Mouse (Mus musculus): ENCODE data around the gene Phldb1.
A peak's percentile ranks its signal among the peaks of the same experiment; 100 is the strongest.

Gene Phldb1

DNA sequence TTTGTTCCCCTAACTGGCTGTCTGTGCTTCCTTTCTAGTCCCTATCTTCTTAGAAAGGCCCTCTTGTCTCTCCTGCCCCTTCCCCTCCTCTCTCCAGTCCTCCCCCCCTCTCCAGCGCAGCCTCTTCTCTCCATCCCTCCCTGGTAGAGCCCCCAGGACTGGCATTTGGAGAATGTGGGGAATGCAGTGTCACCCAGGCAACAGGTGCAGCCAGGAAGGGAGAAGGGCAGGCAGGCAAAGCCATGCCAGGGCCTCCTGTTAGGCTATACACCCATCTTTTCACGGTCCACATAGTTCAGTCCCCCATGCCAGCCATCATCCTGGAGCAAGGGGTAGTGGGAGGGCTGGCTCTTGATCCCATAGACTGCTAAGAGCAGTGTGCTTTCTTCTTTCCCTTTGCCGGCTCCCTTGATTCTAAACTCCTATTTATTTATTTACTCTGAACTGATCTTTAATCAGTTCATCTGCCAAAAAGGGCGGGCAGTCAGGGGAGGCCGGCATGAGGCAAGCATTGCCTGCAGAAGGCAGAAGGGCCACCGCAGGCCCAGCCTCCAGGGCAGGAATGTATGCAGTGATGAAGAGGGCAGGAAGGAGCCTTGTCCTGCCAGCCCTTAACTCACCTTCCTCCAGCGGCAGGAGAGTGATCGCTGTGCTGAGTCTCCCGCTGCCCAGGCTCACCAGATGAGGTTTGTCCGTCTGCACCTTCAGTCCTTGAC lies 8.4 kb downstream of the Phldb1 start:
- DNase-seq = no peak

DNA sequence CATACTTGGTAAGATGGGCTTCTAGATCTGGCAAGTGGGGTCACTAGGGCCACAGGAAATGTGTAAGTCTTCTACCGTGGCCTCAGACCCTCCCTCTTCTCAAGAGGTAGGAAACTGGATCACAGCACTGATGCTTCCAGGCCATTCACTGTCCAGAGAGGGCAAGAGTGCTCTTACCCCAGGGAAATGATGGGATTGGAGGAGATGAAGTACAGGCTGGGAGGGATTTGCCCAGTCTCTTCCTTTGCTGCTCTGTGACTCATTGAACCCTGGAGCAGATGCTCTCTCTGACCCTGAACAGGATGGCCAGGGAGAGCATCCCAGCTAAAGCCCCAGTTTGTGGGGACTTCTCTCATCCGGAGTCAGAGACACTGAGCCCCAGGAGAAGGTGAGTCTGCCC lies 10.3 kb downstream of the Phldb1 start:
- no peak for DNase-seq

DNA sequence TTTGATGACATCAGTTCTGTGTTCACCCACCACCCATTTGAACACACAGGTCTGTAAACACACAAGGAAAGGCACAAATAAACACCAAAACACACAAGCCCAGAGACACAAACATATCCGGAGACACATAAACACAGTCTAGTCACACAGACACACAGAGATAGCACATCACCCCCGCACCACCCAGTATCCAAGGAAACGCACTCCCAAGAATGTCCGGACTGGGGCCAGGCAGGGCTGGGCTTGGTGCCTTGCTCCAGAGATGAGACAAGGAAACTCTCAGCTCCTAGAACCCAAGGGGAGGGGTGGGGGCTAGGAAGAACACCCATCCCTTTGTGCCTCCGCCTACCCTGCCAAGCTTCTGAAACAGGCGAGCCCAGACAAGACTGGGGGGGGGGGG lies 10.8 kb downstream of the Phldb1 start:
- no peak for DNase-seq

DNA sequence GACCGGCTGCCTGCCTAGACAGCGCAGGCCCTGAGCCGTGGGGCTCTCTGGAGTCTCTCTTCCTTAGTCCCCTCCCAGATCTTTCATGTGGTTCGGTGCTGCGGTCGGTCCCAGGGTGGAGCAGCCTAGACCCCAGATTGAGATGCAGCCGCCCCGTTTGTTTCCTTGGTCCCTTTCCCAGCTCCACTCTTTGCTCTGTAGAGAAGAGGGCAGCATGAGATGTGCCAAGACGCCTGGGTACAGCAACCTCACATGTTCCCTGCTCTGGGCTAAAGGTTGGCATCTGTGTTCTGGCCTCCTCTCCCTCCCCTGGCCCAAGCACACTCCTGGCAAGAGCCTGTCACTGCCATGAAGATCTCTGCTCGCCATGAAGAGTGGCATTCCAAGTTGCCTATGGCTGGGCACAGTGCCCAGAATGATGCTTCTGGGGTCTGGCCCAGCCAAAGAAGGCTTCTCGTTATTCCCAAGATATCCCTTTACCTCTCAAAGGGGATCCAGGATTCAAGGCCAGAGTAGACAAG lies 11.4 kb downstream of the Phldb1 start:
- DNase-seq = no peak

DNA sequence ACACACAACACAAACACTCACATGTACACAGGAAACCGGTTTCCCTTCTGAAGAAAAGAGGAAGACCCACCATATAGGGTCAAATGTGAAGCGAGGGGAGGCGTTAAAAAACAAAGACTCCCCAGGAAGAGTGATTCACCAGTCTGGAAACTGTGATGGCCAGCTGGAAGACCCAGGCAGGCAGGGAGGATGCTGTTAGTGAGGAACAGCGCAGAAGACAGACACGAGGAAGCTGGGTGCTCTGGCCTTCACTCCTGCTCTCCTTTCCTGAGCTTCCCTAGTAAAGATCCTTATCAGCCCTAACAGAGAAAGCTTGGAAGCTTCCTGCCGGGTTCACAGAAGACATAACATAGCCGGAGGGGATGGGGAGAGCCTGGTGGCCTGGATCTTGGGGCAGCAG lies 12.0 kb downstream of the Phldb1 start:
- no peak for DNase-seq

DNA sequence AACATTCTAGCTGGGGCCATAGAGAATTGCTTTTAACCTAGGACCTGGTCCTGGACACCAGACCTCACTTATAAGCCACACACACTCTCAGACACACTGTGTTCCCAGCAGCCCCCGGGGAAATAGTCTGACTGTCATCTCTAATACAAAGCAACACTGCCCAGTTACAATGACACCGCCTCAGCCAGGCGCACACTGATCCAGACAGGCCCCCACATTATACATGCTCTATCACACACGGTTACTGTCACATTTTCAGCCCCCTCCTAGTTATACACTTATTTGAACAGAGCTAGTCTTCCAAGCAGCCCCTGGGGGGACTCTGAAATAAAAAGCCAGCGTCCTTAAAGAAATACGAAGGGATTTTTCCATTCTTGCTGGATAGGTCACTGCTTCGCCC lies 12.4 kb downstream of the Phldb1 start:
- DNase-seq = no peak

DNA sequence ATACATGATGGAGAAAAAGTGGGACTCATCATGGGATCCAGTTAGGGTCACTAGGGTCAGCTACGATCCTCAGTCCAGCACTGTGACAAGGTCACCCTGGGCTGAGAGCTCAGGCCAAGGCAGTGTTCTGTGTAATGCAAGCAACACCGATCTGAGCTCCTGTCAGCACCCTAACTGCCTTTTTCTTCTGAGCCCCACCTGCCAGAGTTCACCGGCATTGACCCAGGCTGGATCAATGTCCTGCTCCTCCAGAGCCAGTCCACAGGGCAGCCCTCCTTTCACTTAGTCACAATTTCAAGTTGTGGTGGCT lies 13.2 kb downstream of the Phldb1 start:
- DNase-seq = no peak

DNA sequence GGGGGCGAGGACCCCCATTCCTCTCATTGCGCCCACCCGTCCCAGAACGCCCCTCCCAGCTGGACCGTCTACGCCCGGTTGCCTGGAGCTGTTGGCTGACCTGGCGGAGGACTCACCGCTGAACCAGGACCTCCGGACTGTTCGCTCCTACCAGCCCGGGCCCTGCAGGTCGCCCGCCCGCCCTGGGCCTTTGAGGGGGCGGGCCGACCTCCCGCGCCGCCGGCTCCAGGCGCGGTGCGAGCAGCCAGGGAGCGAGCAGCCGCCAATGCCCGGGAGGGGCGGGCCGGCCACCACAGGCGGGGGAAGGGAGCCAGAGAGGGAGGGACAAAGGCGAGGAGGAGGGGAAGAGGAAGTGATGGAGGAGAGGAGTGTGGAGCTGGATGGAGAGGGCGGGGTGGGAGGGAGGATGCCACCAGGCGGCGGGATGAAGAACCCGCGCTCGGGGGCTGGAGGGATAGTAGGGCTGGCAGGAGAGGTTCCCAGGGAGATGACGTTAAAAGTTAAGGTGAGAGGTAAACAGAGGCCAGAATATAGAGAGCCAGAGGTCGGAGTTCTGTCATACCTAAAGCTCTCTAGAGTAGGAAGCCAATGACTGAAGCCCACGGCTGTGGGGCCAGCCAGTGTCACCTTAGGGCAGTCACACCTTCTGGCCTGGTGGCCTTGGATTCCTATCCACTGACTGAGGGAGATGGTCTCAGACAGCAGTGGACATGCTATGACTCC lies 13.7 kb downstream of the Phldb1 start:
- peak; percentile 86 to 93 for DNase-seq

DNA sequence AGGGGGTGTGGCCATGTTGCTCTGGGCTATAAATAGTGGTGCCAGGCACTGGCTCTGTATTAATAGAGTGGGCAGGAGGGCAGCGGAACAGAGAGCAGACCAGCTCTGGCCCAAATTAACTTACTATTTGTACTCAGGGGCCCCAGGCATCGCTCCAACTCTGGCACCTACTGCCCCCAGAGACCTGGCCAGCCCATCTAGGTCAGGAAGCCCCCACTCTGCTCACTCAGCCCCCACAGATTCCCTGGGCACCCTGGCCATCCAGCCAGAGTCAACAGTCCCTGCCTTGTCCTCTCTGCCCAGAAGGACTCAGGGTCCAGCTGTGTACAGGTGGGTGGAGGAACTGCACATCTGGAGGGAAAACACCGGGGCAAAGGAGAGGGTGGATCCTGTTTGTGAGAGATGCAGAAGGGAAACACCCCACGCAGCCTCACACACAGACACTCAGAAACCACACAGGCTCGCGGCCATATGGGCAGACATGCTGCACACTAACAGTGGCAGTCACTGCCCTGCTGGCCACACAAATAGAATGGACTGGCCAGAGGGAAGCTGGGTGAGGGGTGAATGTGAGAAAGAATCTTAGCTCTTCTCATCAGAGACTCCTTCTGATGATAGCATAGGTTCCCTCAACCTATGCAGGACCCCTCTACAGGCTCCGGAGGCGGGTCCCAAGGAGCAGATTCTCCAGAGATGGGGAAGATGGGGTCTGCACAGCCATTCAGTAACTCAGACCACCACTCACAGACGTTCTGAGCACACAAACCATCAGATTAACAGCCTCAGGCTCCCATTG lies 14.4 kb downstream of the Phldb1 start:
- DNase-seq = peak; percentile 62 to 68

DNA sequence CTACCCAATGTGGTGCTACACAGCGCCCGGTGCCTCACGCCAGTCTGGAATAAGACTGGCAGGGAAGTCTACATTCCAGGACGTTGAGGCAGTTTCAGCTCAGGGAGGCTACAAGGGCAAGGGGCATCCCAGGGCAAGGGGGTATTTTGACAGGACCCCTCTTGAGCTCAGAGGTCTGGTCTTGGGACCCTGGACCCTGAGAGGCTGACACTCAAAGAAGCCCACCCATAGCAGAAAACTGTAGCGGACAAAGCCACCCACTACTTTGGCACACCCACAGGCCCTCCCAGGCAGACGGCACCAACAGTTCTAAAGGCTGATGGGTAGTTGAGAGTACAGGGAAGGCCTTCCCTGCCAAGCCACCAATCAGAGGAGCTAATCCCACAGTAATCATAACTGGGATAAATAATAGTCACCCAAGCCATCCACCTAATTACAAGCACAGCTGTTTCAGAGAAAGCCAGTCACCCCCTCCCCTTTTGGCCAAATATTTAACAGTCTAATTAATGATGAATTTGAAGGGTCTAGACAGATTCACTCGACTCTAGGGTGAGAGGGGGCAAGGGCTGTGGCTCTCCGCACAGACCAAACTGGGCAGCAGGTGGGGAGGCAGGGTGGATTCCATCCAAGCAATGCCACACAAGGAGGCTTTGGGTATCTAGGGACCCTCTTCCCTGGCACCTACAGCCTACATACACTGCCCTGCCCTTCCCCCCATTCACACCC lies 15.2 kb downstream of the Phldb1 start:
- DNase-seq = no peak

DNA sequence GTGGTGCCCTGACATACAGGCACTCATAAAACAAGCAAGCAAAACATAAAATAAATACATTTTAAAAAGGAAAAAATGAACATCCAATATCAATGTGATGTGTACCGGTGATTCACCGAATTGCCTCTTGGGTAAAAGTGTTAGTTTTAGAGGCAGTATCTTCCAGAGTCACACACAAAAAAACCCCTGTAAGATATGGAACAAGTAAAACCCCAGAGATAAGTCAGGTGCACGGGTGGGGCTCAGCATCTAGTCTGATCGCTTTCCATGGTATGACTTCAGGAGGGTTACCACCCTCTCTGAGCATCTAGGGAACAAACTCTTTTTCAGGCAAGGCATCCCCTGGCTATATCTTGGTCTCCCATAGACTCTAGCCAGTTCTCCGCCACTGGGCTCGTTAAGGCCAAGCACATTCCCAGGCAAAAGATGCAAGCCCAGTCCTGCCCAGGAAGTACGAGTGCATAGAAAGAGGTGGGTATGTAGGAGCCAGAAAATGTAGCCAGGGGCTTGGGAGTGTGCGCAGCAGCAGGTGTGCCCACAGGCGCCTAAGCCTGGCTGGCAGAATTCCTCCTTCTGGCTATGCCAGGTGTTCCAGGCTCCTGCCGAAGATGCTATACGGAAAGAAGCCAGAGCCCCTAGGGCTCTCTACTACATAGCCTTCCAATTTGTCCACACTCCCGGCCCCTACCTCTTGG lies 15.9 kb downstream of the Phldb1 start:
- DNase-seq = peak; percentile 47 to 51

DNA sequence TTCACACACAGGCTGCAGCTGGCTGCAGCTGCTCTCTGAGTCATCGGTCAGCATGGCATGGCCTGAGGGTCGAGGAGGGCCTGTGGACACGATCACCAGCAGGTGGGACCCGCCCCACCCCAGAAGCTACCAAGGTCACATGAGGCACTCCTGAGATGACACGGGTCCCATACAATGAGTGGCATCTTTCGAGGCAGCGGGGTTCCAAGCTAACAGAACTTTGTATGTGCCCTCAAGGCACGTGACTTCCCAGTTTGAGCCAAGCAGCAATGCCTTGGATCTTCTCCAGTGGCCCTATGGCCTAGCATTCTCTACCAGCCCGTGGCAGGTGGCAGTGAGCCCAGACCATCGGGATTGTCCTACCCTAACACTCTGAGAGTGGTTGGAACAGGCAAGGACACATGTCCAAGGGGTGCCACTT lies 17.2 kb downstream of the Phldb1 start:
- DNase-seq = peak; percentile 90 to 91

DNA sequence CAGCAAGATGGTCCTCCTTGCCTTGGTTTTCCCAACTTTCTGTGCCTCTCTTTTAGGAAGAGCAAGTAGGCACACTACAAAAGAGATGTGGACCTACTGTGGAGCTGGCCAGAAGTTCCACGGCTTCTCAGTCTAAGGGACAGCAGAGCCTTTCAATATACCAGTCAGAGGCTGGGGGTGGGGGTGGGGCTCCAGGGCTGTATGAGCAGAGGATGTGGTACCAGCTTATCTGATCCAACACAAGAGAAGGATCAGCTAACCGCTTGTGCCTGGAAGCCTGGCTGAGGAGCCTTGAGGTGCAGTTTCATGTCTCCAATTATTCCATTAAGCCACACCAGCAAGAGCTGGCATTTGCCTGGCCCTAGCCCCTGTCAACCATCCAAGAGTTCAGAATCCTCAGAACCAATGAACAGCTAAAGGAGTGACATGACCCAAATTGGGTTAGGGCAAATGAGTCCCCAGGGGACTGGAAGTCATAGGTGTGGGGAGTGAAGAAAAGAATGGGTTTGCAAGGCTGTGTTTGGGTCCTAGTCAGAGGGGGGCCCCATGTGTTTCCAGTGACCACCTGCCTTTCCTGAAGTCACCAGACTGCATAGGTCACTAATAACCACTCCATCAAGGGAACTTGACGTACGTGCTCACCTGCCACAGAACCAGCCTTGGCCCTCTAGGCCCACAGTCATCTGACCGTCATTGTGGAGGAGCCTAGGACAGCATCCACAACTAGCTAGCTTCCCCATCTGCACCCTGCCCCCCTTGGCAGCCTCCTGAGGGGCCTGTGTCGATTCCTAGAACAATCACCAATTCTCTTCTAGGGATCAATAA lies 17.8 kb downstream of the Phldb1 start:
- no peak for DNase-seq

DNA sequence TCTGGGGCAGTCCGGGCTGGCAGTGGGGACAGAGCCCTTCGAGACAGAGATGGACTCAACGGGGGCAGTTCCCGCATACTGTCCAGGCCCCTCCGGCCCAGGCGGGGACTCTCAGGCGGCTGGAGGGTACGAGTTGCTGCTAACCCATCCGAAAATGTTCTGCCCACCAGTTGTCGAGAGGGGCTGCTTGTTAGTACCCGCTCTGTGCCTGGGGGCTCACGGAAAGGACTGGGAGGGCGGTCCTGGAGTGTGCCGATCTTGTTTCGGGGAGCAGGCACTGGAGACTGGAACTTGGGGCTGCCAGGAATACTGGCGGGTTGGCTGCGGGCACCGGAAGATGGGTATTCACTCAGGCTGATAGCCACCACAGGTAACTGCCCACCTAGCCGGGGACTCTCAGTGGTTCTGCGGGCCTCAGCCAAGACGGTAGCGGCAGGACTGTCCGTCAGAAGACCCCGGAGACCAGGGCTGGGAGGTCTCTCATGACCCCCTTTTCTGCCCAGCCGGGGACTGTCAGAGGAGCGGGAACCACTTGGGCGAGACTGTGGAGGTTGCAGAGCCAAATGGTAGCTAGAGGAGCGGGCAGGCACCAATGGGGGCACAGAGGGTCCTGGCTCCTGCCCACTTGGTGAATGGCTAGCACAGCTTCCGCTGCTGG lies 19.2 kb downstream of the Phldb1 start:
- no peak for DNase-seq

DNA sequence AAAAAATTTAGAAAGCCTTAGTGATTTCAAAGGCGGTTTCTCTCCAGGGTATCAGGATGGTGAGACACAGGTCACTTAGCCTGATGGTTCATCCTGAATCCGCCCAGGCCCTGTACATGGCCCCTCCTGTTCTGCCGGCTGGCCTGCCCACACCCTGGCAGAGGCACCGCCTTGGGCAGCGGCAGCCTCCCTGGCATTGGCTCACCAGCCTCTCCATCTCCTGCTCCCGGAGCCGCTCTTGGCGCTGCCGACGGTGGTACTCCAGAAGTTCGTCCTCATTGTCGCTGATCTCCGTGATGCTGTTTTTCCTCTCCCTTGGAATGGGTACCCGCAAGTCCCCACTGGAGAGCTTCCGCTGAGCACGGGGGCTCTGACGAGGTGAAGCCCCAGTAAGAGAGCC lies 19.9 kb downstream of the Phldb1 start:
- peak; percentile 65 to 75 for DNase-seq

DNA sequence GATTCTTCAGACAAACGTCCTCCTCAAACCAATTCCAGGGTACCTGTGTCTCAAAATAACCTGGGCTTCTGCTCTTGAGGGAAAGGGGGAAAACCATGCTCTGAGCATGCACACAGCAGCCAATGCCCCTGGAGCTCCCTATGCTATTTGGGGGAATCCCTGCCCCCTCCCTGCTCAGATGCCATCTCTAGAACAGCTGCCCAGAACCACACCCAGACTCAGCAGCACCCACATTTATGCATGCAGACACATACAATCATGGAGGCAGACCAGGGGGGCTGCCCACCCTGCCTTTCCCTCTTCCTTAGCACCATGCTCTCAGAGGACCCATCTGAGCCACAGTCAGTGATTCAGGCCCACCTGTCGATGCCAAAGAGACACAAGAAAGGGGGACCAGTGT lies 21.4 kb downstream of the Phldb1 start:
- DNase-seq = no peak

DNA sequence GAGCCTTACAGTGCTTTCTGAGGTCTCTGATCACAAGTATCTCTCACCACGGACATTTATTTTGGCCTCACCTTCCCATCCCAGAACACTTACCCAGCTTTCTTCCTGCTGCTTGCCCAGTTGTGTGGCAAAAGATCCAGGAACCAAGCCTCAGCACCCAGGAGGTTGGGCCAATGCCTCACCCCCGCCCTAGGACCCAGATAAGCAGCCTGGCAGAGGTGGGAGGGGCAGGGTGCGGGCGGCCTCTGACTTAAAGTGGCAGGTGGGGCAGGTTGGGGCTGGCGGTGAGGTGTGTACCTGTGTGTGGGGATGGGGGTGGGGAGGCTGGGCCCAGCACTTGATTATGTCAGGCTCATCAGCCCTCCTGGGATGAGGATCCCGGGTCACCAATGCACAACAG lies 21.9 kb downstream of the Phldb1 start:
- no peak for DNase-seq

DNA sequence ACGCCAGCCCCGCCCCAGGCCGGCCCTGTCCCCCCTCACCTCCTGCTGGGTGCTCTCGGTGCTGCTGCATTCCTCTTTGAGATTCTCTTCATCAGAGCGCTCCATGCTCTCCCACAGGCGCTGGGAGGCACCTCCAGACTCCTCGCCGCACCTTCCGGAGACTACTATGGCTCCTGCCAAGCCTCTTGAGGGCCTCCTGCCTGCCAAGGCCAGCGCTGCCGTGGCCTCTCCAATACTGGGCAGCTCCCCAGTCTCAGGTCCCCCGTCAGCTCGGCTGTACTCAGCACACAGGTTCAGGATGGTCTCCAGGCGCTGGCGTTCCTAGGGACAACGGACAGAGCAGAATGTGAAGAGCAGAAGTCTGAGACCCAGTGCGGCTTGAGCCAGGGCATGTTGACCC lies 23.4 kb downstream of the Phldb1 start:
- DNase-seq = no peak

DNA sequence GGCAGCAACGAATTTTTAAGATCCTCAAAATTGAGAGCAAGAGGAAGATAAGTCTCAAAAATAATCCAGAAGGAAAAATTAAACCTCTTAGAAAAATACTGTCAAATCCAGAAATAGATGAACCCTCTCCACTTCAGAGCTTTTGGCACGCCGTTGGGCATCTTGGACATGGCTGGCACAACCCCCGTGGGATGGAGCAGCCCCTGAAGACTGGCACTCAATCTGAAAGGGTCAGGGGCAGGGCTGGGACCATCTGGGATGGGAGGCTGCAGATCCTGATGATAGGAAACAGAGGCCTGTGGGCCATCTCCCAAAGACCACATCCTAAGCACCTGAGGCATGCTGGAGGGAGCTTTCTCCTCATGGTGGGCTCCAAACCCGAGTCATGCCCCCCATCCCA lies 24.8 kb downstream of the Phldb1 start:
- no peak for DNase-seq

DNA sequence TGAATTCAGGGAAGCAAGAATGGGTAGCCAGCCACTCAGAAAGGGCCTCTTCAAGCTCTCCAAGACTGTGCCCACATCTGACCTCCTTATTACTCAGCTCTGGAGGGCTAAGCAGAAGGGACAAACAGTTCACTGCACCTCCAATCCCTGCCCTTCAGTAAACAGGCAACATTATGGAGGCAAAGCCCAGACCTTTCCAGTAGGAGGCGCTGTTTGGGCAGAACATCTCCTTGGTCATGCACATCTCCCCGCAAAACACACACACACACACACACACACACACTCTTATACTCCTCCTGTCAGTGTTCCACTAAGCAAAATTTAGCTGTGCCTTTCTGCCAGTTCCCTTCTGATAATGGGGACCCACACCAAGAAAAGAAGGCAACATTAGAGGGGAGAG lies 25.4 kb downstream of the Phldb1 start:
- peak in 1 of 2 experiments; percentile 39 for DNase-seq

DNA sequence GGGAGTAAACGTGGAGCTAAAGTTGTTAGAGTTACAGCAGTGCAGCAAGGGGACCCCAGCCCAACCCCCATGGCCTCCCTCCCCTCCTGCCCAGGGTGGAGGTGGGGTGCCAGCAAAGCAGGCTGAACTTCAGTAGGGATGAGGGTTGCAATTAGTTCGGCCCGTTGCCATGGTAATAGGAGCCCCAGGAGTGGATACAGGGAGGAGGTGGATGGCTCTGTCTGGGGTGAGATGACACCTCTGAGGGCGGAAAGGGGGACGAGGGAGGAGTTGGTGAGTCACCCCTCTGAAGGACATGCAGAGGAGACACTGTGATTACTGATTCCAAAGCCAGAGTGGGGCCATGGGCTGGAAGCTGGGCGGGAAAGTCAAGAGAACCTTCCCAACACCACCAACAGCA lies 26.1 kb downstream of the Phldb1 start:
- no peak for DNase-seq

All from cerebellum, postnatal 36 days (tissue).